Mouse (Mus musculus): ENCODE measurements around the gene Nrxn3.

Gene Nrxn3

DNA sequence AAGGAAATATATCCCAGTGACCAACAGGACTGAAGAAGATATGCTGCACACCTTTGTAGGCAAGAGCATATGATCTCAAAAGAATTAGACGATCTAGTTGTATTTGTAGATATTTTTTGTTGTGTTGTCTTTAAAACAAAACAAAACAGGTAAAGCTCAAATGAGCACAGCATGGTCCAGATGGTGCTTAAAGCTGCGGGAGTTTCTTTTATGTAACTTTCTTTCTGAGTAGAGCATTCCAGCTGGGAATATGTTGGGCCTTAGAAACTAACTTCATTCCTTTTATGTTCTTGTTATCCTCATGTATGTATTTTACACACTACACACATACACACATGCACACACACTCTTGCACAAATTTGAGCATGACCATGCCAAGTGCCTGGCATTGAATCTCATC lies 1545.4 kb downstream of the Nrxn3 start:
- no peak for DNase-seq (ENCODE audit: extremely low read depth, low read depth)

DNA sequence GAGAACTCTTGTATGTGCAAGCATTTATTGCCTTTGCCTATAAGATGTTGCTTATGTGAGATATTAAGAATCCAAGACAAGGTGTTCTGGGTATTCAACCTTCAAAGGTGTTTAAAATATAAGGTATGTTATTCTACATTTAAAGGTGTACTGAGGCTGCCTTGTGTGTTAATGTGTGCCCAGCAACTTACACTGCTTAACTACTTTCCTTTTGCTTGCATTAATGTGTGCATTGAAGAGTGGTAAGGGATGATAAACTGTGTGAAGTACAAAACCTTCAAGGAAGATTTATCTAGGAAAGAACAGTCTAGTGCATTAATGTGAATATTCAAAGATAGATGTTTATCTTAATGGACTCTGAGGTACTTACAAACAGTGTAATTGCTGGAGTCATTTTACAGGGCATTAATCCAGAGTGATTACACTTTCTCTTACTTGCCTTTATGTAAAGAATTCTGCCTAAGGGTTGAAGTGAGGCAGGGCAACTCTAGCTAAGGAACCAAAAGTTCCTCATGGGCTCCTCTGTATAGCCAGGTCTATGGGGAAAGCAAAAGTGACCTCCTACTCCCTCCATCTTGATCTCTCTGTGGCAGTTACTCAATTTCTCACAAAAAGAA lies 1548.2 kb downstream of the Nrxn3 start:
- no peak for DNase-seq (ENCODE audit: extremely low read depth, low read depth)

DNA sequence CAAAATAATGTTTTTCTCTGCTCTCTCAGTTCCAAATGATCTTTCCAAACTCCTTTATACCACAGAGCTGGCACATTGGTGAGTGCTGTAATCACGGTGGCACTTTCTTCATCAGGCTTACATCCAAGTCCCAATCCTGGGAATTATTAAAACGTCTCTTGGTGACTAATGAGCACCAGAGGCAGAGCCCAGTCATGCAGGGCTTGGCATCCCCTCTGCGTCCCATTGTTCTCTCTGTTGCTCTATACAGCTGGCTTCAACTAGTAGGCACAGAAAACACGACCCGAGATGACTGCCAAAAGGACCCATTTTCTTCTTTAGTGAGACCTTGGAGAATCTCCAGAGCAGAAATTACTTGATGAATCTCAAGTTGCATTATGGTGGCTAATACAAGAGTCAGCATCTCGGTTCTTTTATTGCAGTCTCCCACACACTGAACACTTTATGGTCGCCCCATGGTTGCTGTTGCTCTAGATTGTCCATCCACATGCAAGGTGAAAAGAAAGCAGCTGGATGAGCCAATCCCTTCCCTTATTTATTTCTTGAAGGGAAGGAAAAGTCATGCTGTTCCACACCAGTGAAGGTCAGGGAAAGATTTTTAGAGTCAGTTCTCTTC lies 1552.1 kb downstream of the Nrxn3 start:
- no peak for DNase-seq (ENCODE audit: extremely low read depth, low read depth)

DNA sequence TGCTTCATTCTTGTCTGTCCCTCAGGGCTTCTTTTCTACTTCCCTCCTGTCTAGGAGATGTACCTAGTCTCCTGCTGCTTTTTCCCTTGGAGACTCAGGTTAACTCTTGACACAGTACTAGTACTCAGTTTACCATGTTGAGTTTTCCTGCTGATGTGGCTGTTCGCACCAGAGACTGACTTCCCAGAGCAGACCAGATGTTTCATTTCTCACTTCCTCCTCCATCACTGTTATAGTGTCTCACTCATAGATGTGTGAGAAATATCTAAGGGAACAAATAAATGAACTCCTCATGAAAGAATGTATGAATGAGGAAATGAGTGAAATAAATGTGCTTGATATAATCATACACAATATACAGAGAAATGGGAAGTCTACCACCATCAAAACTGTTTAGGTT lies 1558.6 kb downstream of the Nrxn3 start:
- DNase-seq (ENCODE audit: extremely low read depth, low read depth) = no peak

DNA sequence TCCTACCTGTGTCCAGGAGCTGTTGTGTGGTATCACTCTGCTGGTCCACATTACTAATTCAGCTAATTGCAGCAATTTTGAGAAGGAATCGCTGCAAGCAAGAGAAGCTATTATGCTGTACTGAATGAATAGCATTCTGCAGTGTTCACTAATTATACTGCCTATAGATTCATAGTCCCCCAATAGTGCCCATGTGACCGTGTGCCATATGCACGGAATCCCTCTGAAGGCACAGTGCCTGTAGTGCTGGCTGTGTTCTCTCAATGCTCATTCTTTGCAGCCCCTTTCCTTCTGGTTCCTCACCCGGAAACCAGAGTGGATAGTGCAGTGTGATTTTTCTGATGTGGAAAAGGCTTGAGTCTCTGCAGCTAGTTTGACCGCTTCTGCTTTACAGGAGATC lies 1560.3 kb downstream of the Nrxn3 start:
- DNase-seq (ENCODE audit: extremely low read depth, low read depth) = no peak

DNA sequence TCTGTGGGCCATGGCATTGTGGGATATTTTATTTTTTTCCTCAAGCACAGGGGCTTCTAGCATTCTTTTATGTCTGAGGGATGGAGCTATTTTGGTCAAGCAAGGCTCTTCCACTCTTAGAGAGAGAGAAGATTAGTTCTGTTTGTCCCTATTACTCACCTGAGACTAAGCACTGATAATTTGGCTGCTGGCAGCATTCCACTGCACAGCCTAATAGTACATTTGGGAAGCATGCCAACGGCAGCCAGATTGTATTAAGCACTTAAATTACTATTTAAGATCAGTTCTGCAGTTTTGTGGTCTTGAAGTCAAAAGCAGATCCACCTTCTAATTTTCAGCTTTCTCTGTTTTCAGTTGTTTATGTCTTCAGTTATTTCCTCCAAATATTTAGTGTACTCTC lies 1580.0 kb downstream of the Nrxn3 start:
- no peak for DNase-seq (ENCODE audit: extremely low read depth, low read depth)

DNA sequence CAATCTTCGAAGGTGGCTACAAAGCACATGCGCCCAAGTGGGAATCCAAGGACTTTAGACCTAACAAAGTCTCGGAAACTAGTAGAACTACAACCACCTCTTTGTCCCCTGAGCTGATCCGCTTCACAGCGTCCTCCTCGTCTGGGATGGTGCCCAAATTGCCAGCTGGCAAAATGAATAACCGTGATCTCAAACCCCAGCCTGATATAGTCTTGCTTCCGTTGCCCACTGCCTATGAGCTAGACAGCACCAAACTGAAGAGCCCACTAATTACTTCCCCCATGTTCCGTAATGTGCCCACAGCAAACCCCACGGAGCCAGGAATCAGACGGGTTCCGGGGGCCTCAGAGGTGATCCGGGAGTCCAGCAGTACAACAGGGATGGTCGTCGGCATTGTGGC lies 1609.1 kb downstream of the Nrxn3 start:
- DNase-seq (ENCODE audit: extremely low read depth, low read depth) = no peak

DNA sequence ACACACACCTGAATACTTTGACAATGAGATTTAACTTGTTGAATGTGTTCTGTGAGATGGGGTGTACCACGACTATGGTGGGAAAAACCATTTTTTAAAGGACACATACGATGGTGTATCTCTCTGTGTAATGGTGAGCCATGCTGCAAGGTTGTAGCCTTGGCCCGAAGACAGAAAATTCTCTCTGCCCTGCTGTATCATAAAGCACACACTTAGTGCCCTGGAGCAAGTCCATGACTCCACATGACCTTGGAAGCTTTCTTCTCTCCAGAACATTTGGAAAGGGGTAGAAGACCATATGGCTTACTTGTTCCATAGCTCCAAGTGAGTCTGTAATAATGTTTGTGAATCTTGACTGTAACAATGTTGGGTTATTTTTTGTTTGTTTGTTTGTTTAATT lies 1609.8 kb downstream of the Nrxn3 start:
- no peak for DNase-seq (ENCODE audit: extremely low read depth, low read depth)

DNA sequence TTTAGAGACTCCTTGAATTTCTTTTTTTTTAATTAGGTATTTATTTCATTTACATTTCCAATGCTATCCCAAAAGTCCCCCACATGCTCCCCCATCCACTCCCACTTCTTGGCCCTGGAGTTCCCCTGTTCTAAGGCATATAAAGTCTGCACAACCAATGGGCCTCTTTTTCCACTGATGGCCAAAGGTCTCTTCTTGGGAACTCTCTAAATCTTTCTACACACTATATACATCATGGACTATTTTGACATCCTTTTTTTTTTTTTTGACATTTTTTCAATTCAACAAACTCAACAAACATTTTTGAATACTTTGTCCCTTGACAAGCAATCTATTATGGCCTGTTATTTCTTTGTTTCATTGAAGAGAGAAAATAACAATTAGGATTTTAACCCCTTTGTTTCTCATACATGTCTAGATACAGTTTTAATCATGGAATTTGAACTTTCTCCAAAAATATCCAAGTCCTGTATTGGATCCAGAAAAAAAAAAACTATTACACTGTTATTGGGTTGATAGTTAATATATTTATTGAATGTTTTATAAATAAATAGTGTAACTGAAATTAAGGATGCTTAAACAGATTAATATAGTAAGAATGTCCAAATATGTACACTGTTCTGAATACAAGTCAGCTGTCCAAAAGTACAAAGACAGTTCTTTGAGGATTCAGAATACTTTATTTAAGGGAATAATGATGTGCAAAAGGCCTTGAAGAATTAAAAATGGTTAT lies 1615.0 kb downstream of the Nrxn3 start:
- DNase-seq (ENCODE audit: extremely low read depth, low read depth) = no peak

DNA sequence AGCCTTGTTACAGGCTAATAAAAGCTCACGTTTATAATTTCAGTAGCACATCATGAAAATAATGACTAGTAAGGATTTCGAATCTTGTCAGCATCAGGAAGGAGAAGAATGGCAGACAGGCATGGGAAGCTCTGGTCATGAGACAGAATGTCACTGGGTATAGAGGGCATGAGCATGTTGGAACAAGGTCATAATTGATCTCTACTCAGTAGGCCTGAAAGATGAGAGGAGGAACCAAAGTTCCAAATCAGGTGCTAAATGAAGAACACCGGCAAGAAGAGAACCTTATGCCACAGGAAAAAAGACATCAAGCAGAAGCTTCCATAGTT lies 1615.5 kb downstream of the Nrxn3 start:
- no peak for DNase-seq (ENCODE audit: extremely low read depth, low read depth)

All from MEL-GATA-1-ER (cell line).